Mouse (Mus musculus) heart, adult 2 months (tissue): ENCODE results near the gene Usb1.

Source experiments
- CTCF ChIP-seq: fragments of 200-600 bp; IDR thresholded peaks from 2 replicates; pipeline ENCODE4 v1.8.1; 2022; ENCODE audit warnings: antibody characterized with exemption, mild to moderate bottlenecking, moderate library complexity
- POLR2A ChIP-seq: fragments of 200-500 bp; IDR thresholded peaks from 2 replicates; pipeline ENCODE4 v1.6.1; 2011; ENCODE audit warnings: mild to moderate bottlenecking, low read depth, low read length, control low read depth; ENCODE audit not compliant: insufficient read depth

- TF ChIP-seq CTCF, result peak; percentile 90
- TF ChIP-seq POLR2A, result no peak
Observed at GRCm38 (mm10) chr8:95346643-95347545, 14.8 kb downstream of the Usb1 start.
